Mouse (Mus musculus) ES-Bruce4 (cell line): ENCODE measurements at regions not wholly inside any gene's neighbourhood (a gene's known extent, or its start where the extent isn't known, plus 50 kb on each side); places are given as distances from the start of the nearest gene placed in this dataset.

Source experiments
- H3K27ac ChIP-seq: 2 replicates; pipeline ENCODE4 v1.5.1; 2012; ENCODE audit warnings: low read length, inconsistent platforms; ENCODE audit not compliant: insufficient read depth
- H3K27me3 ChIP-seq: 2 replicates; pipeline ENCODE4 v1.6.1; 2012; ENCODE audit warnings: mild to moderate bottlenecking, low read length, inconsistent platforms; ENCODE audit not compliant: control insufficient read depth, poor library complexity, insufficient read depth, severe bottlenecking
- H3K36me3 ChIP-seq: 2 replicates; pipeline ENCODE4 v1.6.1; 2012; ENCODE audit warnings: inconsistent platforms, mild to moderate bottlenecking, low read length, moderate library complexity; ENCODE audit not compliant: control insufficient read depth, poor library complexity, insufficient read depth, severe bottlenecking
- H3K4me1 ChIP-seq: one replicate; pipeline ENCODE4 v1.8.1; 2011; ENCODE audit warnings: low read length; ENCODE audit not compliant: control insufficient read depth, insufficient read depth
- H3K4me3 ChIP-seq: 2 replicates; pipeline ENCODE4 v1.5.1; 2011; ENCODE audit warnings: low read depth, mild to moderate bottlenecking, low read length
- H3K9ac ChIP-seq: 2 replicates; pipeline ENCODE4 v1.6.1; 2012; ENCODE audit warnings: low read depth, mild to moderate bottlenecking, inconsistent platforms; ENCODE audit not compliant: poor library complexity, severe bottlenecking
- H3K9me3 ChIP-seq: replicated peaks from 2 replicates; pipeline ENCODE4 v1.6.1; 2012; ENCODE audit warnings: mild to moderate bottlenecking, low read length, inconsistent platforms; ENCODE audit not compliant: control insufficient read depth, poor library complexity, insufficient read depth, severe bottlenecking
- CTCF ChIP-seq: IDR thresholded peaks from one replicate; pipeline ENCODE4 v1.8.1; 2011; ENCODE audit warnings: low read depth, low read length
- EP300 ChIP-seq: IDR thresholded peaks from 2 replicates; pipeline ENCODE4 v1.6.1; 2011; ENCODE audit warnings: low read depth, low read length; ENCODE audit not compliant: insufficient read depth
- POLR2A ChIP-seq: IDR thresholded peaks from one replicate; pipeline ENCODE4 v1.8.1; 2011; ENCODE audit warnings: low read length; ENCODE audit not compliant: insufficient read depth

- H3K36me3 ChIP-seq = no peaks in the 10 kb centered on the region
- no peaks in the 10 kb centered on the region for H3K9me3 ChIP-seq
- TF ChIP-seq EP300 = no peak
- no peak for TF ChIP-seq CTCF
- no peak for TF ChIP-seq POLR2A
- no peak overlapping the region for H3K9ac ChIP-seq
- H3K4me1 ChIP-seq = no peaks in the 10 kb centered on the region
- H3K4me3 ChIP-seq = no peak overlapping the region
- no peaks in the 10 kb centered on the region for H3K27me3 ChIP-seq
- H3K27ac ChIP-seq = no peak overlapping the region
These were observed 51.4 kb upstream of the Nr4a2 start for GRCm38 (mm10) chr2:57175219-57175618.
